Mouse (Mus musculus) thymus, postnatal 36 days (tissue): Measurements from ENCODE around the gene Ust.
"Not testable (repeated sequence)": the region's sequence is repeated elsewhere in the genome, so short reads cannot be mapped to it uniquely, and the experiment has no call there.

Source experiments
- DNase-seq, 2 experiments: peaks; one replicate each; pipeline ENCODE4 v3.0.0; 2022; ENCODE audit warnings: mixed read lengths in 2 of 2

Ust gene

DNA sequence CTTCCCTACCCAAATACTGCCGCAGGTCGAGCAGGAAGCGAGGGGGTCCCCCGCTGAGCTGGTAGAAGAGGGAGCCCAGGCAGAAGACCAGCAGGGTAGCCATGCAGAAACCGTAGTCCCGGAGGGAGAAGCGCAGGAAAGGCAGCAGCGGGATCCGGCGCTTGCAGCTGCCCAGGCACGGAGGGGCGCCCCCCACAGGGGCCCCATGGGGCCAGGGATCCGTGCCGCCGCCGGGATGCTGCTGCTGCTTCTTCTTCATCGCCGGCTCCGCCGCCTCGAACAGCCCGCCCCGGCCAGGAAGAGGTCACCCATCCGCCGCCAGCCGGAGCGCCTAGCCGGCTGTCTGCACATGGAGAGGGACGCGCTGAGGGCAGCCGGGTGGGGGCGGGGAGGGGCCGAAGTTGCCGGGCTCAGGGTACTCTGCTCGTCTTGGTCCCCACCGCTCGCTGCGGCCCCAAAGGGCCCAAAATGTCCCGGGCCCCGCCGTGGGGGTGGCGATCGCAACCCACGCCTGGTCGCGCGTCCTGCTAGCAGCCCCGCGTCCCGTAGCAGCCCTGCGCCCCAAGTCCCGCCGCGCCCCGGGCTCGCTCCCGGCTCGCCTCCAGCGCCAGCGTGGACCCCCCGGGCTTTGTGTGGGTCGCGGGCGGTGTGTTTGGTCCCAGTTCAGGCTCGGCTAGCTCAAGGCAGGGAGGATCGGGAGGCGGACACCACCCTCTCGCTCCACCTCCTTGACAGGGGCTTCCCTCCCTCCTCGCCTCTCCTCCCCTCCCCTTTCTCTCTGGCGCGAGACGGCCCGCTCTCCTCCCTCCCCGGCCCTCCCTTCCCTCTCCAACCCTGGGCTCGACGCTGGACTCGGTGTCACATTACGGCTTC lies at the start of gene Ust:
Ust (minus strand) TSS at position 685 of the 873 bp plus-strand sequence.
- DNase-seq: peak; percentile 33 to 41

DNA sequence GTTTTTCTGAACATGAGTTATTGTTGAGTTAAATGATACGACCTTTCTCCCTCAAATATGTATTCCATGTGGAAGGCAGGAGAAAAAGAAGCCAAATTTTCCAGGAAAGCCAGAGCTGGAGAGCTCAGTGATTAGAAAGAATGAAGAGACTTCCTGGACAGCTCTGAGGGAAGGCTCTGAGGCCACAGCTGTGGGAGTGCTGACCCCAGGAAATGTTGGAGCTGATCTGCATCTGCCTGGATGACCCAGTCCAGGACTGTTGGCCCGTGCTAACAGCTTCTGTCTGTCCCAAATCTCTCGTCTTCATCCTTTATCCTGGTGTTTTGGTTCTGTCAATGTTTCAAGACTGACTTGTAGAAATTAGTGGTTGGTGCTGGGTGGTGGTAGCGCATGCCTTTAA lies 42.7 kb upstream of the Ust start:
- DNase-seq: no peak

DNA sequence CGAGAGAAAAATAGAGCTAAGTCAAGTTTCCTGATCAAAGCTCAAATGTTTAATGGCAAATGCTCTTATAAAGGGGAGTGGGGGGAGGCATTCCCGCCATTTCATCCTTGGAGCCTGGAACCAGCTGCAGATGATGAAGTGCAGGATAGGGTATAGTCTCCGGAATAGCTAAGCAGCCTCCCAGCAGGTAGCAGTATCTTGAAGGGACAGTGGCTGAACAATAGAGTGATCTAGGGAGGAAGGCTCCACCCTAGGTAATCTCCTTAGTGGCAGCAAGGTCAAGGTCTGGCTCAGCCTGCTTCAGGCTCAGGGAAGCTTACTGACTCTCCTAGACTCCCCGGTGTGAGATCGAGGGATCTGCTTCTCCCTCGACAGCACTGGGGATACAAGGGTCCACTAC lies 40.9 kb upstream of the Ust start:
- not testable (repeated sequence) for DNase-seq

DNA sequence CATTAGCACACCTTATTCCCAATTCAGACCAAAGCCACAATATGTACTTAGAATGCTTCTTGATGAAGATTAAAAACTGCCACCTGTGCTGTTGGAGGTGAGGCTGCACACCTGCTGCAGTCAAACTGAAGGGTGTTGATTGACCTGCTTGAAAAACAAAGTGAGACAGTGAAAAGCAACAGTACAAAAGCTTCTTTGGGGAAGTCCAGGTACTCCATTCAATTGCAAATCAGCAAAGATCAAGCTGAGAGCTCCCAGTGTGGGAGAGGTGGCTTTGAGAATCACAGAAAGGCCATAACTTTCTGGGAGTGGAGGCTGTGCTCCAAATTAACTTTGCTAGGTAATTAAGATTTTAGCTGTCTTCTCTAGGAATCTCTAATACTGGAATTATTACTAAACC lies 33.6 kb upstream of the Ust start:
- DNase-seq: not testable (repeated sequence)

DNA sequence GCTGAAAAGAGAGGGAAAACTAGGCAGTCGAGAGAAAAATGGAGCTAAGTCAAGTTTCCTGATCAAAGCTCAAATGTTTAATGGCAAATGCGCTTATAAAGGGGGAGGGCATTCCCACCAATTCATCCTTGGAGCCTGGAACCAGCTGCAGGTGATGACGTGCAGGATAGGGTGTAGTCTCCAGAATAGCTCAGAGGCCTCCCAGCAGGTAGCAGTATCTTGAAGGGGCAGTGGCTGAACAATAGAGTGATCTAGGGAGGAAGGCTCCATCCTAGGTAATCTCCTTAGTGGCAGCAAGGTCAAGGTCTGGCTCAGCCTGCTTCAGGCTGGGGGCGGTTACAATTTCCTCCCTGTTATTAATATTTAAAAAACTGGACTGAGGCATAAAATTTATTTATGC lies 33.0 kb upstream of the Ust start:
- not testable (repeated sequence) for DNase-seq

DNA sequence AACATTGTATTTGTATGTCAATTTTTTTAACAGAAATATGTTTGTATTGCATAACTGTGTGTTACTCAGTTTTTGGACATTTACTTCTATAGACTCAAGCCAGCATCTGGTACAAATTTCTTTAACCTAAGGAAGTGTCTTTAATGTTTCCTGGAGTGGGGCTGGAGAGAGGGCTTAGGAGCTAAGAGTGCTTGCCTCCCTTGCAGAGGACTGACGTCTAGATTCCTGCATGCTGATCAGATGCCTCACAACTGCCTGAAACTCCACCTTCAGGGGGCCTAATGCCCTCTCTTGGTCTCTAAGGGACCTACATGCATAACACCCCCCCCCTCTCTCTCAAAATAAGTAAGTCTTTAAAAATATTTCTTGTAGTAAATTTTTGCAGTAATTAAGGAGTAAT lies 22.9 kb upstream of the Ust start:
- no peak for DNase-seq

DNA sequence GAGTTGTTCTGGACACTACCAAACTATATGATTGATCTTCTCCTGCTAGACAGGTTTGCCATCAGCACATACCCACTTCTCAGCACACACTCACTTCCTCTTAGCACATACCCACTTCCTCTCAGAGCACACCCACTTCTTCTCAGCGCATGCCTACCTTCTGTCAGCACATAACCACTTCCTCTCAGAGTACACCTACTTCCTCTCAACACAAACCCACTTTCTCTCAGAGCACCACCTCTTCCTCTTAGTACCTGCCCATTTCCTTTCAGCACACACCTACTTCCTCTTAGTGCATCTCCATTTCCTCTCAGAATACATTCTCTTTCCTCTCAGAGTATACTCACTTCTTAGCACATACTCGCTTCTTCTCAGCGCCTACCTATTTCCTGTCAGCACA lies 16.8 kb upstream of the Ust start:
- DNase-seq: no peak

DNA sequence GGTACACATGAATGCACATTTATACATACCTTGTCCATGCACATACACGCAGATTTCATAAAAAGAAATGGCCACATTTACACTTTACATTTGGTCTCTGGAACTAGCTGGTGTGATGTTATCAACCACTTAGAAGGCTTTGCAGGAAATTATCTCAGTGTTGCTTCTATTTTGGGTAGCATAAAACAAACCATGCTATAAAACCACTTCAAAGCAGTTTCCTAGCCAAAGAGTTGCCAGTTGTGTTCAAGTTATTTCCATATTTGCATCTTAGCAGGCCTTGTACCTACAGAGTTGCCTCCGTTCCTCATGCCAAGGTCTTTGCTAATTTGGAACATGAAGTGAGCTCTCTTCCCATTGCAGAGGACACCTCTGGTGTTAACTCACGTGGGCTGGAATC lies 13.0 kb upstream of the Ust start:
- no peak for DNase-seq

DNA sequence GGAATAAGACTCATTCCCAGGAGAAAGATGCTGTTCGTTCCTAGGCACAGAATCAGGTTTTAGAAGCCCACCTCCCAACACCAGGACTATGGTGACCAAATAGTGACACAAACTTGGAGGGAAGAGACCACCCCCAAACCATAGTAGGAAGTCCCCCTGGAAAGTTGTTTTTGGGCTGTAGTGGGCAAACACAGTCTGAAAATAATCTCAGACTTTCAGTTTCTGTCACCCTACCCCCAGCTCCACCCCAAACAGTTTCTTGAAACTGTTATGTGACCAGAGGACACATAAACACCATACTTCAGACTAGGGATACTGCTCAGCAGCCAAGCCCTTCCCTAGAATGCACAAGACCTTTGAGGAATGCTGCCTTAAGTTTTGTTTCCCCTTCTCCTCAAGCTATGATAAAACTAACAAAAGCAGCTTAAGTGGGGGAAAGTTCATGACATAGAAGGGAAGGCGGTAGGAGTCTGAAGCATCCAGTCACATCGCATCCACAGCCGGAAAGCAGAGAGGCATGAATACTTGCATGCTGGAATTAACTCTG lies 12.0 kb upstream of the Ust start:
- DNase-seq: no peak

DNA sequence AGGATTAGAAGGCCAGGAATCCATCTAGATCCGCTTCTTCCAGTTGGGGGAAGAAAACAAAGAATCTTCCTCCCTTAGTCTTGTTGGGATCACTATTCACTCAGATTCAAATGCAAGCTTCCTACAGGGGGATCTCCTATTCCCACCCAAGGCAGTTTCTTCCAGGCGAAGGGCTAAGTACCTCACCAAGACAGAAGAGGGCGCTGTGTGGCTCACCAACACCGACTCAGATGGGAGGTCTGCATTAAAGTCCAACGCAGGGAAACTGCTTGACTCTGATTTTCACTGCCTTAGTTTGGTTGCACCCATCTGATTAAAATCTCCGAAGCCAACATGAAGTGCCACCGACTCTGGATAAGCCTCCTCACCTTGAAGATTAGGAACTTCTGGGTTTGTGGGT lies 10.5 kb upstream of the Ust start:
- DNase-seq: no peak

DNA sequence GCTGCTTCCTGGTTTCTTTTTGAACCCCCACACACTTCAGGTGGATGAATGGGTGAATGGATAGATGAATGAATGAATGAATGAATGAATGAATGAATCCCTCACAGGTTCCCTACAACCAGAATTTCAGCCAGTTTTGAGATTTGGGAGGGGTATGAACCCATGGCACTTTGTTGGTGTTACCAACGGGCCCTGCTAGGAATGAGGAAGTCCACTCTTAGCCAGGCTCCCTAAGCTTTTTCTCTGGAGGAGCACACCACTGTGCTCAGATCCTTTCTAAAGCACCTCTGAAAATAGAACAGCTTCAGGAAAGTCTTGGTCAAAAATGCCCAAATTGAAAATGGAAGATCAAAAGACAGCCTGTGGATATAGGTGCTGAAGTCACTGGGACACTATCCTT lies 6.7 kb upstream of the Ust start:
- no peak for DNase-seq

DNA sequence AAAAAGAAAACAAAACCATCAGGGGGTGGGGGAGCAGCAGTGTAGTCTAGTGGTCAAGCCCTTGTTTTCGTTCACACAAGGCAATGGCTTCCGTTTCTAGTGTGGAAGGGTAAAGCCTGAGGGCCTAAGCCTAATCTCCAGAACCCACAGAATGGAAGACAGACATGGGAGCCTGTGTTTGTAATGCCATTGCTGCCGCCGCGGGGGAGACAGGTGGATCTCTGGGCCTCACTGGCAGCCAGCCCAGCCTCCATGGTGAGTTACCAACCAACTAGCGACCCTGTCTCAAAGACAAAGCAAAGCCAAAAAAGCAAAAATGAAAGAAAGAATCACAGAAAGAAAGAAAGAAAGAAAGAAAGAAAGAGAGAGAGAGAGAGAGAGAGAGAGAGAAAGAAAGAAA lies 2.9 kb upstream of the Ust start:
- DNase-seq: no peak

DNA sequence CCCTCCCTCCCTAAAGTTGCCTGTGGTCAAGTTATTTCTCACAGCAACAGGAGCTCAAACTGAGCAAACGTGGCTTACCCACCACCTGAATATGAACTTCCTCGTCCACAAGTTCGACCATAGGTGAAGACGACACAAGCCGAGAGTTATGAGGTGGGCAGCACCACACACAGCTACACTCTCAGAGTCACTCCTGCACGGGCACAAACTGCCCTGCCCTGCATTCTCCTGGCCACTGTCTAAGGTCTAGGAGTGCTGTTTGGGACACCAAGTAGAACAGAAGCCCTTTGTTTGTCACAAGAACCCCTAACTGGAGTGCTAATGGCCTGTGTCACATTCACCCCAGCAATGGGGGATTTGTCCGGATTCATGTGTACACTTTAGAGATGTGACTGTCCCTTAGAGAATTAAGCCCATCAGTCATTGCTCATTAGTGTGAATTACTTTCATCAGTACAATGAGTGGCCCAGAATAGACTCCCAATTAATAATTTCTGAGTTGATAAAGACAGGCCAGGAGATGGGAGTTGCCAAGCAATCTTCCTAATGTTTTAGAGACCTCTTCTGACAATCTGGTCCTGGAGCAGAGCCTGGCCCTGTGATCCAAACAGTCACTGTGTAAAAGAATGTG lies 2.3 kb upstream of the Ust start:
- no peak for DNase-seq

DNA sequence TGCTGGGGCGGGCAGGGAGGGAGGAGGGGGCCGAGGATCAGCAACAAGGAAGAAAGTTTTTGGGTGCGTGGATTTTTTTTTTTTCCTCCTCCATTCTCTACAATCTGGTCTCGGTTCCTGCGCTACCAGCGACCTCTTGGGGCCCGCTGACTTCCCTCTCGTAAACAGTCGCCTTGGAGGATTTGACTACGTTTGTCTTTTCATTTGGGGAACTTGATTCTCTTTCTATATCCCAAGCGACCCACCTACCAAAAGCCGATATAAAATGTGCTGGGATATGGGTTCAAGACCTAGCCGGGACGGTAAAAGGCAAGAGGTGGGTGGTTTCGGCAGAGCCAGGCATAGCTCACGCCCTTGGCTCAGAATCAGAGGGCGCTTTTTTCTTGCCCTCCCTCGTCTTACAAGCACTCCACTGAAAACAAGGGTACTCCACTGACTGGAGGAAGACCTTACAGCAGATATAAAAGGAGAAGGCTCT lies 428 bp upstream of the Ust start:
- peak; percentile 17 to 21 for DNase-seq

DNA sequence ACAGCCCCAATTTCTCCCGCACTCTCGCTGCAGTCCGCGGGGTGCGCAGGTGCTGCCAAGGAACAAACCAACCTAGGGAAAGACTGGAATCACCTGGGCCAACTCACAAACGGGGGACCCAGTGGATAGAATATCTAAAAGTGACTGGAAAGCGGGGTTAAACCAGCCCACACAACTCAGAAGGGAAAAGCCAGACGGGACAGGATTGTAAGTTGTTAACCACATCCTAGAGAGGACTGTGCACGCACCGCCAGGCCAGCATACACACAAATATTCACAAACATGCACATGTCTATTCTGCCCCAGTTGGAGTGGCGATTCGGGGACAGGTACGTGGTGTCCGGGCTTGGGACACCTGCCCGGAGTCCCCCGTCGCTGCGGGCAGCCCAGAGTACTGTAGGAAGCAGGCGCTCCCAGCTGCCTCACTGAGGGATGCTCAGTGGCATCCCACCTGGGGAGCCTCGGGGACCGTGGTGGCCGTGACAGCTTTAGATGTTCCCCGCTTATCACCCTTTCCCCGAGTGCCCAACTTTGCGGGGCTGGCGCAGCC lies 959 bp downstream of the Ust start:
- DNase-seq: peak in 1 of 2 experiments; percentile 7

DNA sequence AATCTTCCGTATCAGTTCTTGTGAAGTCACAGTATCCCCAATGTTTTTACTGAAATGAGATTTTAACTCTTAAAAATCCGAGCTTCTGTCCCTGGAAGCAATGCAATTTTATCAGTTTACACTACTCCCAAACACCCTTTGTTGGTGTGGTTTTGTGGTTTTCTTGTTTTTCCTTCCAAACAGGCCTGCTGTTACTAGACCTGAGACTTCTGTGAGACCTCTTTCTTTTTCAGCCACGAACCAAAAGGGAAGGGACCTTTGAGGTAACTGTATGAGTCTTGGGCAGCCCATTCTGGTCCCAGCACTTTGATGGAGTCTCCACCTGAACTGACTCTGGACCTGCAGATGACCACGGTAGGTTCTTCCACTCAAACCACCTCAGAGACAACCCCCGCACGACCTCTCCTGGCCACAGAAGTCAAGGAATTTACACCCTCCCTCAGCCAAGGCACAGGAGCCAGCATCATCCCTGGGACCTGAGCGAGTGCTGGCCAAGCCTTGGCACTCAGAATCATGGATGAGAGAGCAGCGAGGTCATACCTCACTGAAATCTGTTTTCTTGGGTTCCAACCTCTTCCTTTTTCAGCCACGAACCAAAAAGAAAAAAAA lies 1.6 kb downstream of the Ust start:
- no peak for DNase-seq

DNA sequence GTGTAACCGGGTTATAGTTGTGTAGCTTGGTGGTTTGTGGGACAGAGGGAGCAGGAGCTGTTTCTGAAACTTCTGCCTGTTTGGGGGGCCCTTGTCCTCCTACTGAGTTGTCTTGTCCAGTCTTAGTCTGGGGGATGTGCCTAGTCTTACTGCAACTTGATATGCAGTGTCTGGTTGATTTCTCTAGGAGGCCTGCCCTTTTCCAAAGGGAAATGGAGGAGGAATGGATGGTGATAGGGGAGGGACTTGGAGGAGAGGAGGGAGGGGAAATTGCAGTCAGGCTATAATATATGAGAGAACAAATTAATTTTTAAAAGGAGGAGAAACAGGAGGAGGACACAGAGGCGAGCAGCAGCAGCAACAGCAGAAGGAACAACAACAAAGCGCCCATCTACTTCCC lies 4.9 kb downstream of the Ust start:
- DNase-seq: no peak

DNA sequence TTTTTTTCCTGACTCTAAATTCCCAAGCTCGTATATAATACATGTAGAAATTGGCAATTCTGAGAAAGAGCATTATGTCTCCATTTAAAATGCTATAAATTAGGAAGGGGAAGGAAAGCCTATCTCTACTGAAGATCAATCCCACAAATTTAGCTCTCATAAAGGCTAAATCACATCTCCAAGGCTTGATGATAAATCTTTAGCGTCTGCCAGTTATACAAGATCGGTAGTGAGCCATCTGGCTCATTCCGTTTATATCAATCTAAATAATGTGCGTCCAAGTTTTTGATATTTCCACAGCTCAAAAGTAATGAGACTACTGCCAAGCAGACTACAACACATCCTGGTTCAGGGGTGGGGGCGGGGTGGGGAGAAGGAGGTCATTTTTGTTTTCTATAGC lies 6.4 kb downstream of the Ust start:
- DNase-seq: no peak

DNA sequence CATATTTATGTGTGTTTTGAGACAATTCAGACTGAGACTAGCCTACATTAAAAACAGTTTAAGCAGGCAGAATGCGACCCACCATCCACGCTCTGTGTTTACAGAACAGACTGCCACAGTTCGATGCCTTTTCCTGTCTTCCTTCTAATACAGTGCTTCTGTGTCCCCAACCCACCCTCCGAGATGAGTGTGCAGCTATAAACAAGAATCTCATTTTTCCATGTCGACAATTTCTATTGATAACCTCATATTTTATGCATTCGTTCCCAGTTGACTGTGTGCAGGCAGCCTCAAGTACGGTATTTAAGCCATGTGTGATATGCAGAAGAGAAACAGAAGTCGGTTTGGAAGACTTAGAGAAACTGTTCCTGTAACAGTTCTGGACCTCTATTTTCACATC lies 6.9 kb downstream of the Ust start:
- no peak for DNase-seq

DNA sequence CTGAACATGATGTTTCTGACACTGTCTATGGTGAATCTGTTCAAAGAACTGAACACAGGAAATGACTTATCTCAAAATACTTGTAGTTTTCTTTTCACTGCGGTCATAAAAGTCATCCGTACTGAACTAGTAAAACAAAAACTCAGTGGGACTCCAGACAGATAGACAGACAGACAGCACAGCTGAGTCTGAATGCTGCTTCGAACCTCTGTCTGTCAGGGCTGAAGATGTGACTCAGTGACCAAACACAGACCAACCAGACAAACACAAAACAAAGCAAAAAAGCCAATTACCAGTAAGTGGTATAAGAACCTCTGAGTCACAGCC lies 12.4 kb downstream of the Ust start:
- no peak for DNase-seq

DNA sequence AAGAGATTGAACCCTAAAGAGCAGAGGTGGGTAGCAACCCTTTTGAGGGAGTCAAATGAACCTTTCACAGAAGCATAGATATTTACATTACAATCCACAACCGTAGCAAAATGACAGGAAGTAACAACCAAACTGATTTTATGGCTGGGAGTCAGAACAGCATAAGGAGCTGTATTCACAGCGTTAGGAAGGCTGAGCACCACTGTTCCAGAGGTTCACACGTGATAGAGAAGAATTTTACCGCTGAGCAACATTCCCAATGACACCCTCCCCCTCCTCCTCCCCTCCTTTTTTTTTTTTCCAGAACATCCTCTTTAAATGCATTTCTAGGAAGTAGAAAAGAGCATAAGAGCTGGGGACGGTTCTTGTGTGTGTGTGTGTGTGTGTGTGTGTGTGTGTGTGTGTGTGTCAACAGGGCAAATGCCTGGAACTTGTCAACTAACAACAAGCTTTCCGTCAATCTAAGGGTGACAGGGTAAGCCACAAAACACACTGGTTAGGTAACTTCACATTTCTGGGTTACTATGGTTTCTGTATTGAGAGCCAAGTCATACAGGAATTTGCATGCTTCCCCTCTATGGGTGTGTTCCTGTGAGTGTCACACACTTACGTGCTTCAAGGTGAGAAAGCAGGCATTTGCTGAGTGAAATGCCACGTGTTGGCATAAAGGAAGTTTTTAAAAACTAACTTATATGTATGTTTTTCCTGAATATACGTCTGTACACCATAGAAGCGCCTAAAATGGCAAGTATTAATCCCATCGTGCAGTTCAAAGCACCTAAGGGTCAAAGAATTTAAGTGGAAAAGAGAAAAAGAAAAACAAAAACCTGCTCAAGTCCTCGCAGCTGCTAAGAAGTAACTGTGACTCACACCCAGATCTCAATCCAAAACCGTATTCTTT lies 13.0 kb downstream of the Ust start:
- no peak for DNase-seq

DNA sequence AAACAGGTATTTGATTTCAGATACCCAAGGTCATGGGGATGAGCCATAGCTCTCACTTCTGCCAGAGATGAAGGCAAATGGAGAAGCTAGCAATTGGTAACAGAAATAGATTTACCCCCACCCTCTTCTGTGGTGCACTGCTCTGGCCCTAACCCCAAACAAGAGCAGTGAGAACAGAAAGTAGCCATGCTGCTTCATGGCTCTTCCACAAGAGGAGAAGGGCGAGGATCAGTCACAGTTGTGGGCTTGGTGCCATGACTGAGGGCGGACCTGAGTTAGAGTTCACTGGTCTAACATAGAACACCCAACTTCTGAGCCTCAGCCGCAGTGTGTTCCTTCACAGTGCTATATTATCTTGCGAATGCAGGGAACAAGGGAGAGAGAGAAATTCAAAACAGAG lies 13.8 kb downstream of the Ust start:
- no peak for DNase-seq
